Mouse (Mus musculus): ENCODE data around the gene Tyw3. TPM values are rescaled to one million over a fixed set of nuclear protein-coding genes. Genes with fewer than 3 reads are reported as not detected.
"Not testable (repeated sequence)": the region's sequence is repeated elsewhere in the genome, so short reads cannot be mapped to it uniquely, and the experiment has no call there.

The Tyw3 gene
- polyA plus RNA-seq (2016; fragmentation: Nextera tagmentation; extraction: Ambion mirVana), result 7.8 and 9.0 TPM in 2 replicates

DNA sequence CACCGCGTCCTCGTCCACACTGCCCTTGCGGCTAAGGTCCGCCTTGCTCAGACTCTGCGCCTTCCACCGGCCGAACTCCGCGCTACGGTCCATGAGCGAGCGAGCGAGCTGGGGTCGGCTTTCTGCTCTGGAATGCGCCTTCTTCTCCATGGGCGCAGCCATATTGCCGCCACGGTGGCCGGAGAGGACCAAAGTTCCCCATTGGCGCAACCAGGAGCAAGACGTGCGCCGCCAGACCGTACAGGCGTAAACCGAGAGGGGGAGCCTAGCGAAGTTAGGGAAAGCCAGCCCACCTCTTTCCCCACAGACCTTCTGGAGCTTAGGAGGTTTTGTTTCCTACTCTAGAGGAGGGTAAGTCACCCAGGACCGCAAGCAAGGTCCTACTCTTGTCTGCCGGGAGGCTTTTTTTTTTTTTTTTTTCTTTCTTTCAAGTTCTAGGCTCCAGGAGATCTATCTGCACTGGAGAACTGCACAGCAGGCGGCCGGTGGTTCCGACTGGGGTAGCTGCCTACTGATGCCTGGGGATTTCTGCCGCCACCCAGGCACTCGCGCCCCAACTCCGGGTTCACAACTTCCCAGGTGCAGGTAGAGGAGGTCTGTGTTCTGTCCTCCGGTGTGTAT, at the start of gene Tyw3:
Gene Tyw3 (minus strand): TSS at position 171 of the 621 bp plus-strand sequence.
- under 1% methylated on average over 38 of the region's 38 CpGs for WGBS
- H3K36me3 ChIP-seq, result peaks cover 23% of the 10 kb centered on the region
- H3K9ac ChIP-seq, result peak within 1 kb of the TSS; percentile 91
- H3K9me3 ChIP-seq (replicated peaks), result no peaks in the 10 kb centered on the region
- H3K4me3 ChIP-seq, result peak within 1 kb of the TSS; percentile 96
- peaks cover 8% of the 10 kb centered on the region for H3K4me1 ChIP-seq (replicated peaks)
- no peaks in the 10 kb centered on the region for H3K27me3 ChIP-seq (replicated peaks)
- peak within 1 kb of the TSS; percentile 96 for H3K27ac ChIP-seq (ENCODE audit: poor library complexity, severe bottlenecking)
- peak; percentile 96 for ATAC-seq (ENCODE audit: insufficient number of reproducible peaks, low FRiP score)
- H3K4me2 ChIP-seq, result peak within 1 kb of the TSS; percentile 87

DNA sequence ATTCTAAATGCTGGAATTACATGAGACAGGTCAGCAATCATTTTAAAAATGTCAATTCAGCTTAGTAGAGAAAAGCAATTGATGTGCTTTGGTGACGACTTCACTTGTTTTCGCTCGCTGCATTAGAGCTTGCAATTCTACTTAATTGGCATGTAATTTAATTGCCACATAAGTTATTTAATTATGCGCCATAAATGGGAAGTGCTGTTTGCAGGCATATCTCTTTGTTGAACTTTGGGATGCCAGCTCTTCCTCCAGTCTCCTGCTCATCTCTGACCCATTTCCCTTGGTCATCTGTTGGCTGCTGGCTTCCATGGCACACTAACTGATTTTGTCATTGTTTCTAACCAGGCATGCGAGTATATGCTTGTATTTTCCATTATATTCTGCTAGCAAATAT, 36.2 kb upstream of the Tyw3 start:
- WGBS, result 86% methylated on average over 5 of the region's 5 CpGs
- ATAC-seq (ENCODE audit: insufficient number of reproducible peaks, low FRiP score), result no peak
- H3K9me3 ChIP-seq (replicated peaks), result no peaks in the 10 kb centered on the region
- no peak overlapping the region for H3K9ac ChIP-seq
- H3K36me3 ChIP-seq, result no peaks in the 10 kb centered on the region
- H3K27me3 ChIP-seq (replicated peaks), result no peaks in the 10 kb centered on the region
- H3K4me3 ChIP-seq, result no peak overlapping the region
- no peak overlapping the region for H3K27ac ChIP-seq (ENCODE audit: poor library complexity, severe bottlenecking)
- H3K4me1 ChIP-seq (replicated peaks), result no peaks in the 10 kb centered on the region
- no peak overlapping the region for H3K4me2 ChIP-seq

DNA sequence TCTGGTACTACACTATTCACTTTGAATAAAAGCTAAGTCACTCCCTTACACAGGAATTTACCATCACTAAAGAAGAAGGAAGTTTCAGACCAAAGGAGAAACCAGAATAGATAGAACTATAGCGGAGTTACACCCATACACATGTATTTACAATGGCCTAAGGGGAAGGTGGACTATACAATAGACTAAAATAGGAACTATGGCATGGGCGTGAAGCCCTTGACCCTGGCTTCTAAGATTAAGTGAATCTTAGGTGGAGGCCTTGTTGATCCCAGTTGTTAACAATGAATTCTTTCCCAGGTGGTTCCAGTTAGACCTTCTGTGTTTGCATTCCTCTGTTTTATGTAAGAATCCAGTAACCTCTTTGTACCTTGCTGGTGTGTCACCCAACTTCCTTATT, 34.4 kb upstream of the Tyw3 start:
- H3K27ac ChIP-seq (ENCODE audit: poor library complexity, severe bottlenecking); H3K4me2 ChIP-seq; H3K9me3 ChIP-seq (replicated peaks); H3K9ac ChIP-seq; H3K4me3 ChIP-seq; H3K36me3 ChIP-seq; H3K27me3 ChIP-seq (replicated peaks); ATAC-seq (ENCODE audit: insufficient number of reproducible peaks, low FRiP score); H3K4me1 ChIP-seq (replicated peaks): not testable (repeated sequence)
- 76% methylated on average over 2 of the region's 2 CpGs for WGBS

DNA sequence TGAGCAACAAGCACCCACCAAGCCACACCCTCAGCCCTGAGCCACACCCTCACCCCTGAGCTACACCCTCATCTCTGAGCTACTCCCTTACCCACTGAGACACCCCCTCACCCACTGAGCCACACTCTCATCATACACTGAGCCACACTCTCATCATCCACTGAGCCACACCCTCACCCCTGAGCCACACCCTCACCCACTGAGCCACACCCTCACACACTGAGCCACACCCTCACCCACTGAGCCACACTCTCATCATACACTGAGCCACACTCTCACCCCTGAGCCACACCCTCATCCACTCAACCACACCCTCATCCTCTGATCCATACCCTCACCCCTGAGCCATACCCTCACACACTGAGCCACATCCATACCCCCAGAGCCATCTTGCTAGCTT, 31.4 kb upstream of the Tyw3 start:
- no peak overlapping the region for H3K9ac ChIP-seq
- H3K4me3 ChIP-seq, result no peak overlapping the region
- H3K4me2 ChIP-seq, result no peak overlapping the region
- no peaks in the 10 kb centered on the region for H3K27me3 ChIP-seq (replicated peaks)
- no peaks in the 10 kb centered on the region for H3K9me3 ChIP-seq (replicated peaks)
- no peak overlapping the region for H3K27ac ChIP-seq (ENCODE audit: poor library complexity, severe bottlenecking)
- no peaks in the 10 kb centered on the region for H3K4me1 ChIP-seq (replicated peaks)
- no peaks in the 10 kb centered on the region for H3K36me3 ChIP-seq
- peak; percentile 59 for ATAC-seq (ENCODE audit: insufficient number of reproducible peaks, low FRiP score)

DNA sequence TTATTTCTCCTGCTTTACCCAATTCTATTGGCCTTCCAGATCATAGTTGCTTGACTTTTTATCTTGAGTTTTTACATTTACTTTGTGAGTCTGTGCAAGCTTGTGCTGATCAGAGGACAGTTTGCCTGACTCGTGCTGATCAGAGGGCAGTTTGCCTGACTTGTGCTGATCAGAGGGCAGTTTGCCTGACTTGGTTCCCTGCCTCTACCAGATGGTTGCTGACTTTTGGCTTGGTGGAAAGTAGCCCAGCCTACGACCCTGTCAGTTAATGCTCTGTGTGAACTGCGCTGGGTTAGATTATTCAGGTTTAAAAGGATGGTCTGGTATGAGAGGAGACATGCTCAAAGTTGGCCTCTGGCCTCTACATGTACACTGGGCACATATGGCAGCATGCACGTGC, 19.2 kb upstream of the Tyw3 start:
- Histone ChIP-seq H3K4me1 (replicated peaks) (no peaks in the 10 kb centered on the region), H3K4me3 (no peak overlapping the region), H3K27ac (ENCODE audit: poor library complexity, severe bottlenecking) (no peak overlapping the region), H3K4me2 (no peak overlapping the region), H3K9me3 (replicated peaks) (no peaks in the 10 kb centered on the region), H3K9ac (no peak overlapping the region), H3K36me3 (peaks cover 30% of the 10 kb centered on the region; the same call in 1 of the 2 replicates), H3K27me3 (replicated peaks) (no peaks in the 10 kb centered on the region)
- ATAC-seq (ENCODE audit: insufficient number of reproducible peaks, low FRiP score), result no peak
- 79% methylated on average over 4 of the region's 4 CpGs for WGBS

DNA sequence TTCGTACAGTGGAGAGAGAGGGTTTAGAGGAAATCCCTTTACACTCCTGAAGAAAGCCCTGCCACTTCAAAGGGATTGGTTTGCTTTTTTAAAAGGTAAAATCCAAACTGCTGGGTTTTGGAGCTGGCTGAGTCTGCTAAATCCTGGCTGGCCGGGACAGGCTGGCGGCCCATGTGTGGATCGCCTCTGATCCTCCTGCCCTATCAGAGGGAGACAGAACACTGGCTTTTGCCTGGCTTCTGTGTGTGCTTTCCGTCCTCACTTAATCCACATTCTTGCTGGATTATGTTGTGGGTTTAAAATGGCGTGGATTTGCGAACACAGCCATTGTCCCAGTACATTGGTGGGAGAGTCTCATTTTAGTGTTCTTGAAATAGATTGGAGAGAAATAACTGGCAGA, 18.4 kb upstream of the Tyw3 start:
- no peak for ATAC-seq (ENCODE audit: insufficient number of reproducible peaks, low FRiP score)
- Histone ChIP-seq H3K9me3 (replicated peaks) (no peaks in the 10 kb centered on the region), H3K27me3 (replicated peaks) (no peaks in the 10 kb centered on the region), H3K27ac (ENCODE audit: poor library complexity, severe bottlenecking) (no peak overlapping the region), H3K4me3 (no peak overlapping the region), H3K4me2 (no peak overlapping the region), H3K36me3 (peaks cover 33% of the 10 kb centered on the region; the same call in 1 of the 2 replicates), H3K4me1 (replicated peaks) (no peaks in the 10 kb centered on the region), H3K9ac (no peak overlapping the region)
- 84% methylated on average over 7 of the region's 7 CpGs for WGBS

DNA sequence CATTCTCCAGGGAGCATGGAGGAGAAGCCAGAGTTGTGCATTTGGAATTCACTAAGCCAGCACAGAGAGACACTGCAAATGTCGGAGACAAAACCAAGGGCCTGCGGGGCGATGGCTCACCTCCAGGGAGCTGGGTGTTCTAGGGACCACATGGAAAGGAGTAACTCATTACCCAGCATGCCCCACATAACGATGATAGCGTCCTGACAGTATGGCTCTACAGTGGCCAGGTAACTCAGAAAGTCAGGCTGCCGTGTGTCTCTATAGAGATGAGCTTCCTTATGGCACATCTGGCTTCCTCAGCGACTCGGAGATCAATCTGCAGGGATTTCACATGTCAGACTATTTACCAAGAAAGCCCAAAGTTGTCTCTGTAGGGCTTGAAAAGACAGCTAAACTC, 17.9 kb upstream of the Tyw3 start:
- Histone ChIP-seq H3K36me3 (peaks cover 33% of the 10 kb centered on the region; the same call in 1 of the 2 replicates), H3K9ac (no peak overlapping the region), H3K27ac (ENCODE audit: poor library complexity, severe bottlenecking) (no peak overlapping the region), H3K27me3 (replicated peaks) (no peaks in the 10 kb centered on the region), H3K4me3 (no peak overlapping the region), H3K4me2 (no peak overlapping the region), H3K9me3 (replicated peaks) (no peaks in the 10 kb centered on the region), H3K4me1 (replicated peaks) (no peaks in the 10 kb centered on the region)
- no peak for ATAC-seq (ENCODE audit: insufficient number of reproducible peaks, low FRiP score)
- WGBS, result 88% methylated on average over 8 of the region's 8 CpGs

DNA sequence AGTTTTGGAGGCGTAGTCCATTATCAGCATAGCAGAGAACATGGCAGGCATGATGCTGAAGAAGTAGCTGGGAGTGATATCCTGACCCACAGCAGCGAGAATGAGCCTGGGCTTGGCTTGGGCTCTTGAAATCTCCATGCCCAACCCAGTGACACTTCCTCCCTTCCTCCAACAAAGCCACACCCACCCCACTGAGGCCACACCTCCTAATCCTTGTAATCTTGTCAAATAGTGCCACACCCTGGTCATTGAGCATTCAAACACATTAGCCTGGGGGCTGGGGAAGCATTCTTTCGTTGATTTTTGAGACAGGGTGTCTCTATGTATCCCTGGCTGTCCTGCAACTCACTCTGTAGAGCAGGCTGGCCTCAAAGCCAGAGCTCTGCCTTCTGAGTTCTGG, 15.0 kb upstream of the Tyw3 start:
- Histone ChIP-seq H3K36me3 (peaks cover 36% of the 10 kb centered on the region), H3K4me3 (no peak overlapping the region), H3K4me2 (no peak overlapping the region), H3K4me1 (replicated peaks) (no peaks in the 10 kb centered on the region), H3K9ac (no peak overlapping the region), H3K27me3 (replicated peaks) (no peaks in the 10 kb centered on the region), H3K9me3 (replicated peaks) (no peaks in the 10 kb centered on the region), H3K27ac (ENCODE audit: poor library complexity, severe bottlenecking) (no peak overlapping the region)
- 76% methylated on average over 3 of the region's 3 CpGs for WGBS
- ATAC-seq (ENCODE audit: insufficient number of reproducible peaks, low FRiP score), result no peak

DNA sequence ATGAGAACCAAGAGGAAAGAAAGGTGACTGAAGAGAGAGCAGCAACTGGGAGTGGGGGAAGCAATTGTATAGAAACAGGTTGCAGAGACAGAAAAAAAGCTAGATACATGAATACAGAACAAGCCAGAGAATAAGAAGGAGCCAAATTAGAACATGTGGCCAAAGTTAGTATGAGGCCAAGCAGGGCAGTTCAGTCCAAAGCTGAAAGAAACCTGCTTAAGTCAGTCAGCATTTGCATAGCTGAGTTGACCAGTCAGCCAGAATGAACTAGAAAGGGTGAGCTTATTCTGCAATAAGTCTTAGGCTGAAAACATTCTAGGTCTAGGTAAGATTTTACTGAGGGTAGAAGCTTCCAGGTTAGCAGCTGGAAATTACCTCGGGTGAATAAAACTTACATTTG, 11.0 kb upstream of the Tyw3 start:
- Histone ChIP-seq H3K36me3 (peaks cover 39% of the 10 kb centered on the region), H3K27ac (ENCODE audit: poor library complexity, severe bottlenecking) (no peak overlapping the region), H3K9me3 (replicated peaks) (no peaks in the 10 kb centered on the region), H3K4me3 (no peak overlapping the region), H3K4me1 (replicated peaks) (no peaks in the 10 kb centered on the region), H3K27me3 (replicated peaks) (no peaks in the 10 kb centered on the region), H3K4me2 (no peak overlapping the region), H3K9ac (no peak overlapping the region)
- no peak for ATAC-seq (ENCODE audit: insufficient number of reproducible peaks, low FRiP score)
- whole genome bisulfite sequencing, result 65% methylated on average over 1 of the region's 1 CpGs

DNA sequence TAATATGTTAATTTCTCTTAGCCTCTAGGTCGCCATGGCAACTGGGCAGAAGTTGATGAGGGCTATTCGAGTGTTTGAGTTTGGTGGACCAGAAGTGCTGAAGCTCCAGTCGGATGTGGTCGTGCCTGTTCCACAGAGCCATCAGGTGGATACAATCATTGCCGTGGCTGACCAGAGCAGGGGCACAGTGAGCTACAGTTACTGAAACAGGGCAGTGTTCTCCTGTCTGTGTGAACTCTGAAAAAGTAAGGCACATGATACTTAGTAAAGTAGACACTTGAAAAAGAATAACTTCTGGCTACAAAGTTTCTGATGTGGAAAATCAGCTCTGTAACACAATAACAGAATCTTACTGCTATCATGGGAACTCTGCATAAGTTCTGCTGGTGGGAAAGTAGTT, 8.0 kb upstream of the Tyw3 start:
- no peak for ATAC-seq (ENCODE audit: insufficient number of reproducible peaks, low FRiP score)
- Histone ChIP-seq H3K4me2 (no peak overlapping the region), H3K27me3 (replicated peaks) (no peaks in the 10 kb centered on the region), H3K9ac (no peak overlapping the region), H3K4me1 (replicated peaks) (no peaks in the 10 kb centered on the region), H3K9me3 (replicated peaks) (no peaks in the 10 kb centered on the region), H3K4me3 (no peak overlapping the region), H3K36me3 (peaks cover 19% of the 10 kb centered on the region), H3K27ac (ENCODE audit: poor library complexity, severe bottlenecking) (no peak overlapping the region)
- WGBS, result 72% methylated on average over 5 of the region's 5 CpGs

DNA sequence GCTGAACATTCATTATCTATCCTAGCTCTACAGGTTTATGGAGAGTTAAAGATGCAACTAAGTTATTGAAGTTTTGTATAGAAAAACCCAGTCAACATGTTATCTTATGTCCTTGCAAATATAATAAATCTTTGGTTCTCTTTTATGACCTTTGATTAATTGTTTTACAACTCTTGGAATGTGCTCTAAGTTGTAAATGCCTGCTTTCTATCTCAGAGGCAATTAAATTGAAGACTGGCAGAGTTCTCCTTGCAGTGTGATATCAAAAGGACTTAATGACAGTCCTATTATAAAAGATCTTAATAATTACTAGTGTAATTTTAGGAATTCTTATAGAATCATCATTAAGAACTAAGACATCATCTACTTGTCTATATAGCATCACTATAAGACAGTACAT, 5.2 kb upstream of the Tyw3 start:
- no peak overlapping the region for H3K4me3 ChIP-seq
- H3K4me1 ChIP-seq (replicated peaks), result peaks cover 4% of the 10 kb centered on the region
- no peak for ATAC-seq (ENCODE audit: insufficient number of reproducible peaks, low FRiP score)
- H3K4me2 ChIP-seq, result no peak overlapping the region
- H3K9ac ChIP-seq, result no peak overlapping the region
- H3K27ac ChIP-seq (ENCODE audit: poor library complexity, severe bottlenecking), result no peak overlapping the region
- peaks cover 15% of the 10 kb centered on the region for H3K36me3 ChIP-seq
- no peaks in the 10 kb centered on the region for H3K27me3 ChIP-seq (replicated peaks)
- no peaks in the 10 kb centered on the region for H3K9me3 ChIP-seq (replicated peaks)

DNA sequence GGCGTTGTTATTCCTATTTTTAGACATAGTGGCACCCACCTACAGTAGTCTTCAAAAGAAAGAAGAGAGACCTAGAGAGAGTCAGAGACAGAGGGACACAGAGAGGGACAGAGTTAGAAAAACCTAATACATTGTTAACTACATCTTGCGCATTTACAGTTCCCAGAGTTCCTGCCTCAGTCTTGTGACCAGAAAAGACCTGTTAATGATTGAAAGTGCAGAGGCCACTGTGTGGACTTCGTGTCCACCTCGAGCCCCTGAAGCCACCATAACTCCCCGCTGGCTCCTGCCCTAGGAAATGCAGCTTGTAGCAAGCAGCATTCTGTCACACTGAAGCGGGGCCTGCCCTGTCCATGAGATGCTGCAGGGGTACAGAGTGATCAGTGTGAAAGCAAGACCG, 657 bp upstream of the Tyw3 start:
- Histone ChIP-seq H3K4me3 (peak overlapping the region; percentile 96), H3K27ac (ENCODE audit: poor library complexity, severe bottlenecking) (peak overlapping the region; percentile 96), H3K4me2 (peak overlapping the region; percentile 87), H3K27me3 (replicated peaks) (no peaks in the 10 kb centered on the region), H3K9ac (peak overlapping the region; percentile 91), H3K9me3 (replicated peaks) (no peaks in the 10 kb centered on the region), H3K4me1 (replicated peaks) (peaks cover 8% of the 10 kb centered on the region), H3K36me3 (peaks cover 18% of the 10 kb centered on the region)
- no peak; the same call in 1 of the 2 replicates for ATAC-seq (ENCODE audit: insufficient number of reproducible peaks, low FRiP score)
- 30% methylated on average over 7 of the region's 7 CpGs for WGBS

Data from heart, embryonic 12.5 days (tissue).